Mouse (Mus musculus) cortical plate, adult 2 months (tissue): ENCODE measurements around the gene Asb16. TPM values are rescaled to one million over a fixed set of nuclear protein-coding genes. Genes with fewer than 3 reads are reported as not detected.

Experiments
- H3K27ac ChIP-seq: fragments of 200-500 bp; 2 replicates; pipeline ENCODE4 v1.5.1; 2012; ENCODE audit warnings: low read length, control low read depth, inconsistent platforms; ENCODE audit not compliant: insufficient read depth
- H3K4me1 ChIP-seq: fragments of 200-500 bp; 2 replicates; pipeline ENCODE4 v1.6.1; 2011; ENCODE audit warnings: low read length; ENCODE audit not compliant: control insufficient read depth, insufficient read depth
- H3K4me3 ChIP-seq: fragments of 200-500 bp; 2 replicates; pipeline ENCODE4 v1.5.1; 2011; ENCODE audit warnings: mild to moderate bottlenecking, low read length, control low read depth; ENCODE audit not compliant: insufficient read depth
- CTCF ChIP-seq: fragments of 200-500 bp; IDR thresholded peaks from 2 replicates; pipeline ENCODE4 v1.5.1; 2011; ENCODE audit warnings: mild to moderate bottlenecking, control low read depth, low read length; ENCODE audit not compliant: insufficient read depth; ENCODE audit errors: extremely low read depth
- POLR2A ChIP-seq: fragments of 200-500 bp; IDR thresholded peaks from 2 replicates; pipeline ENCODE4 v1.6.1; 2011; ENCODE audit warnings: mild to moderate bottlenecking, low read length, control low read depth; ENCODE audit not compliant: insufficient read depth; ENCODE audit errors: extremely low read depth
- polyA plus RNA-seq: library from polyadenylated mRNA; depleted of rRNA; stranded (reverse); fragments of >200 nt; gene quantifications from 2 replicates; pipeline ENCODE4 v1.2.3, GENCODE M21; 2012

Gene Asb16
- polyA plus RNA-seq, 1 experiment: 2.2 TPM

DNA sequence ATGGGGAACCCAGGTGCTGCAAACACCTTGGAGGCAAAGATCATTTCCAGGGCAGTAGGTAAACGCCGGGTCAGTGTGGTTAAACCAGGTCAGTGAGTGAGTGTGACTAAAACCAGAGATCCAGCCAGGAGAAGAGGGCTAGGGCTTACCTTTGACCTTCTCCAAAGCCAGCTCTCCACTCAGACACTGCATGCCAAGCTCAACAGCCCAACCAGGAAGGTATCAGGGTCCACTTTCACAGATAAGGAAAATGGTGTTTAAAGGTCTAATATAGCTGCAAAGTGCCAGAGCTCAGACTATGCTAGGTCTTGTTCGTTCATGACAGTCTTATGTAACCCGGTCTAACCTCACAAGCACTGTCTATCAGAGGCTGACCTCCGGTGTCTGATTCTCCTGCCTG lies 27.3 kb upstream of the Asb16 start:
- no peak for TF ChIP-seq POLR2A
- no peak for TF ChIP-seq CTCF

DNA sequence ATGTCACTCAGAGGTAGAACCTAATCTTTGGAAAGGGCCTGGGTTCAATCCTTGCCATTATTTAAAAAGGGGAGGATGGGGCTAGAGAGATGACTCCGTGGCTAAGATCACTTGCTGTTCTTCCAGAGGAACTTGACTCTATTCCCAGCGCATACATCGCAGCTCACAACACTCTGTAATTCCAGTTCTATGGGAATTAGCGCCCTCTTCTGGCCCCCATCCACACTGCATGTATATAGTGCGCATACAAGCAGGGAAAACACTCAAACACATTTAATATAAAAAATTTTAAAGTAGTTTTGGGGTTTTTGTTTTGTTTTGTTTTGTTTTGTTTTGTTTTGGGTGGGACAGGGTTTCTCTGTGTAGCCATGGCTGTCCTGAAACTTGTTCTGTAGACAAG lies 26.7 kb upstream of the Asb16 start:
- H3K27ac ChIP-seq: no peak overlapping the region
- no peak overlapping the region for H3K4me3 ChIP-seq
- H3K4me1 ChIP-seq: no peaks in the 10 kb centered on the region; the same call in none of the 2 replicates
- no peak for TF ChIP-seq CTCF
- TF ChIP-seq POLR2A: no peak

More for the DNA sequence above, 27.3 kb upstream of the Asb16 start:
- Histone ChIP-seq H3K4me3 (no peak overlapping the region), H3K4me1 (no peaks in the 10 kb centered on the region; the same call in none of the 2 replicates), H3K27ac (no peak overlapping the region)

DNA sequence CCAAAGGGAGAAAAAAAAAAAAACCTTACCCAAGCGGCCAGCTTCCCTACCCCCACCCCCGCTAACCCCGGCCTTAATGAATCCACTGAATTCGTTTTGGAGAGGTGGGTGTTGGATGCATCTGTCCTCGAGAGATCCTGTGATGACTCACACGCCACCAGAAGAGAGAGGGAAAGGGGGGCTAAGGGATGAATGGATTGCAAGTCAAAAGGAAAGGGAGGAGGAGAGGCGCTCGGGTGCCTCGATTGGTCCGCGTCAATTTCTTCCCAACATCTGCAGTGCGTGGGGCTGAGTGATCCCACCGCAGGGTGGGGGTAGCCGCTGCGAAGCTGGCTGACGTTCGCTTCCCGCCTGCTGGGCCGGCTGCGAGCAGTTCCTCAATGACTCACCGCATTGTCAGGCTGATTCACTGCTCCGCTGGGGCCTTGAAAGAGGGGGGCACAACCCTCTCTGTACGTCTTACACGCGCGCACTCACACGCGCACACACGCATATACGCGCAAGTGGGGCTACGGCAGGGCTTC lies 23.6 kb upstream of the Asb16 start:
- no peak overlapping the region for H3K27ac ChIP-seq
- no peaks in the 10 kb centered on the region; the same call in none of the 2 replicates for H3K4me1 ChIP-seq
- TF ChIP-seq CTCF: no peak
- TF ChIP-seq POLR2A: no peak
- peak overlapping the region; percentile 18; the same call in 1 of the 2 replicates for H3K4me3 ChIP-seq

DNA sequence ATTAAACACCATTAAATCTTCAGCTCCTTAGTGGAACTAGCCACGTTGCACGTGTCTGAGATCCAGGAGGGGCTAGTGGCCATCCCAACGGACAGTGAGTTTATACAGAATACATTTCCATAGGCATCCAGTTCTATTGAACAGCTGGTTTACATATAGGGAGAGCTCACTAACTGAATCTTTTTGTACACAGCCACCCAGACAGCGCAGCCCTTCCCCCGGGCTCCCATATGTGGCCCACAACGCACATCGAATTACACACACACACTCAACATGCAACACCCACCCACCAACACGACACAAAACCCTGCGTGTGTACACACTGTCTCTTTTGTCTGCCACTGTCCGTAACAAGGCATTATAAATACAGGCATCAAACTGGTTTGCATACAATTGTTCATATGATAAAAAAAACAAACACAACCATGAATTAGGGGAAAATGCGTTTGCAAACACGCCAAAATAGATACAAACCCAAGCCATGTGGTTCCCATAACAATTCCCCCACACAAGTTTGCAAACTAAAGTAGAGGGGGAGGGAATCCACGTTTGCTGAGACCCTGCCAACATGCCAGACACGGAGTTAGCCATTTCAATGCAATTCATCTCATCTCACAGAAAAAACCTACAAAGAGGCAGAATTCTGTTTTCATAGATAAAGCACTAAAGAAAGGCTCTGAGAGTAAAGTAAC lies 22.8 kb upstream of the Asb16 start:
- Histone ChIP-seq H3K27ac (no peak overlapping the region), H3K4me1 (no peaks in the 10 kb centered on the region; the same call in none of the 2 replicates), H3K4me3 (peak overlapping the region; percentile 18; the same call in 1 of the 2 replicates)
- TF ChIP-seq POLR2A (no peak), CTCF (no peak)

DNA sequence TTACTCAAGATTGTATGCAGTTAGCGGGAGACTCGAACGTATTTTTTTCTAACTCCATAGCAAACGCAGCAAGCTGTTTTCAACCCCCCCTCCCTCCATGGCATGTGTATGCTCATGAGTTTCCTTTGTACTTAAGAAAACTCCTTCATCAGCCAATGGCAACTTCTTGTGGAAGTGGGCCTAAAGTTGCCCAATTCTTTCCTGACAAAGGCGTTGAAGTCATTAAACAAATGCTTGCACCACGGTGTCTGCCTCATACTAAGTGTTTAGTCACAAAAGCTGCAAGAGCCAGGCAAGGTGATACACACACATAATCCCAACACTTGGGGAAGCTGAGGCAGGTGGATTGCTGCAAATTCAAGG lies 22.3 kb upstream of the Asb16 start:
- no peak overlapping the region for H3K27ac ChIP-seq
- TF ChIP-seq CTCF: no peak
- no peak for TF ChIP-seq POLR2A
- no peak overlapping the region for H3K4me3 ChIP-seq

DNA sequence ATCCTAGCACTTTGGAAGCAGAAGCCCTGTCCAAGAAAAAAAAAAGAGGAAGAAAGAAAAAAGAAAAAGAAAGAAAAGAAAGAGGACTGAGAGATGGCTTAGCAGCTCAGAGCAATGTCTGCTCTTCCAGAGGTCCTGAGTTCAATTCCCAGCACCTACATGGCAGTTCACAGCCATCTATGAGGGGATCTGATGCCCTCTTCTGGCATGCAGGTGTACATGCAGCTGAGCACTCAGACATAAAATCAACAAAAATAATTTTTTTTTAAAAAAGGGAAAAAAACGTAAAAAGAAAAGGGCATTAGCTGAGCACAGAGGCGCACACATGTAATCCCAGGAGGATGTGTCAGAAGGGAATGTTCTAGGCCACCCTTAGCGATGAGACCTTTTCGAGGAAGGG lies 21.7 kb upstream of the Asb16 start:
- H3K4me3 ChIP-seq: no peak overlapping the region
- no peak for TF ChIP-seq POLR2A
- TF ChIP-seq CTCF: no peak
- H3K27ac ChIP-seq: no peak overlapping the region
- no peaks in the 10 kb centered on the region; the same call in none of the 2 replicates for H3K4me1 ChIP-seq

More for the DNA sequence above, 22.3 kb upstream of the Asb16 start:
- no peaks in the 10 kb centered on the region; the same call in none of the 2 replicates for H3K4me1 ChIP-seq

DNA sequence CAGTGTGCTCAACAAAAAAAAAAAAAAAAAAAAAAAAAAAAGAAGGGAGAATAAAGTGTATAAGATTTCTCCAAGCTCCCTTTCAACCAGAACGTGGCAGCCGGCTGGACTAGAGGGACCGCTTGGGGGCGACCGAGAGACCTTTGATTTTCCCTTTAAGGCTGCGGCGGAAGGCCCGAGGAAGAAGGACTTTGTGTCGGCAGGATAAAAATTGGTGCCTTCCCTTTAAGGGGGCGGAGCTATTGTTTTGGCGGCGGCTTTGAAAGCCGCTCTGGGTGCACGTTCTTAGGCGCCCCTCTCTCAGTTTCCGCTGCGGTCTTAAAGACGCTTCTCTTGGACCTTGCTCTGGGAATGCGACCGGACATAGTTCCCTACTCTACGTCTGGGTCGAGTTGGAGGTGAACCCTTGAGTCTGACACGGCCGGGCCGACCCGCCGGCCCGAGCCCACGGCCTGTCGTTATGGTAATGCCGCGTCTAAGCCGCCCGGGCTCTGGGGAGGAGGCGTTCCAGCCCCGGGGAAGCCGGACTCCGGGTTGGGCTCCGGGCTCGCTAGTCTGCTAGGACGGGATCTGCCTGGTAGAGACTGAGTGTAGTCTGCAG lies 19.8 kb upstream of the Asb16 start, which contains the start of gene BC030867:
Gene BC030867, plus strand, starts transcription at position 253 of the 601 bp plus-strand sequence.
- TF ChIP-seq CTCF (peak; percentile 60), POLR2A (no peak)

DNA sequence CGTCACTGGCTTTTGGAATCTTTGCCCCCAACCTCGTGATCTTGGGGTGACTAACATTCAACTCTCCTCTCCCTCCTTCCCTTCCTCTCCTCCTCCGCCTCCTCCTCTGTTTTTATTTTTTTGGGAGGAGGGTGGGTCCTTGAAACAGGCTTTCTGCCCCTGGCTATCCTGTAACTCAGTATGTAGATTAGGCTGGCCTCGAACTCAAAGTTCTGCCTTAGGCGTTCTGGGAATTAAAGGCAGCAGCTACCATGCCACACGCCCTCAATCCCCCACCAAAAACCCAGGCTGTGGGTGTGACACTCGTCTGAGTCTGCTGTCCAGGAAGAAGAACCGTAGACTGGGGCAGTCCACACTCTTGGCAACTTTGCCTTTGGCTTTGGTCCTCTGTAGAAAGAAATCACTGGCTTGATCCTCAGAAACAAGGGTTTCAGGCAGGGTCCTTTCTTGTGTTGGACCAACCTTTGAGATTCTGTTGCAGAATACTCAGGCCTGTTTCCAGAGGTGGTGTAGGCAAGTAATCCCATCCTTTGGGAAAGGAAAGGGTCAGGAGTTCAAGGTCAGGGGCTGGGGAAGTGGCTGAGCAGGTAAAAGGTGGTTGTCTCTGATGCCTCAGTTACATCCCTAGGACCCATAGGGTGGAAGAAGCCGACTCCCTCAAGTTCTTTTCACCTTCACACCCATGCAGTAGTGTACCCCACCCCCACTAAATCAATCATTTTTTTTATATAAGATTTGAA lies 19.0 kb upstream of the Asb16 start:
- H3K4me1 ChIP-seq: no peaks in the 10 kb centered on the region; the same call in none of the 2 replicates
- no peak overlapping the region for H3K27ac ChIP-seq
- H3K4me3 ChIP-seq: no peak overlapping the region; the same call in 1 of the 2 replicates
- TF ChIP-seq CTCF (no peak), POLR2A (no peak)

More for the DNA sequence above, 19.8 kb upstream of the Asb16 start, which contains the start of gene BC030867:
- Histone ChIP-seq H3K4me3 (peak within 1 kb of the TSS; percentile 25; the same call in 1 of the 2 replicates), H3K27ac (no peak within 1 kb of the TSS), H3K4me1 (no peaks in the 10 kb centered on the region; the same call in none of the 2 replicates)

- H3K27ac ChIP-seq: no peak overlapping the region
- no peak overlapping the region for H3K4me3 ChIP-seq
- TF ChIP-seq POLR2A (no peak), CTCF (no peak)
- no peaks in the 10 kb centered on the region for H3K4me1 ChIP-seq
Measured at GRCm38 (mm10) chr11:102257514-102257913, 11.0 kb upstream of the Asb16 start.
